Mouse (Mus musculus): ENCODE results near the gene Ets1.

Gene Ets1

GRCm38 (mm10) chr9:32730001-32730655 lies 94.1 kb downstream of the Ets1 start:
- no peak for DNase-seq (ENCODE audit: low spot score in 2 of 2)

- DNase-seq (ENCODE audit: low spot score in 2 of 2) = no peak
Observed at GRCm38 (mm10) chr9:32730656-32731590, 94.9 kb downstream of the Ets1 start.

GRCm38 (mm10) chr9:32731787-32732186 lies 95.8 kb downstream of the Ets1 start:
- no peak for DNase-seq (ENCODE audit: low spot score in 2 of 2)

GRCm38 (mm10) chr9:32735071-32735470 lies 99.0 kb downstream of the Ets1 start:
- peak; percentile 76 to 77 for DNase-seq (ENCODE audit: low spot score in 2 of 2)

- DNase-seq (ENCODE audit: low spot score in 2 of 2) = no peak
Observed at GRCm38 (mm10) chr9:32736051-32736450, 100.0 kb downstream of the Ets1 start.

GRCm38 (mm10) chr9:32739988-32740387 lies 104.0 kb downstream of the Ets1 start:
- peak; percentile 70 to 76 for DNase-seq (ENCODE audit: low spot score in 2 of 2)

GRCm38 (mm10) chr9:32740751-32741387 lies 104.8 kb downstream of the Ets1 start:
- no peak for DNase-seq (ENCODE audit: low spot score in 2 of 2)

- DNase-seq (ENCODE audit: low spot score in 2 of 2) = no peak
Observed at GRCm38 (mm10) chr9:32741681-32742080, 105.7 kb downstream of the Ets1 start.

- no peak for DNase-seq (ENCODE audit: low spot score in 2 of 2)
Observed at GRCm38 (mm10) chr9:32743157-32743556, 107.1 kb downstream of the Ets1 start.

- no peak for DNase-seq (ENCODE audit: low spot score in 2 of 2)
Observed at GRCm38 (mm10) chr9:32743642-32744161, 107.7 kb downstream of the Ets1 start.

- DNase-seq (ENCODE audit: low spot score in 2 of 2) = no peak
Observed at GRCm38 (mm10) chr9:32744288-32744687, 108.3 kb downstream of the Ets1 start.

- no peak for DNase-seq (ENCODE audit: low spot score in 2 of 2)
Observed at GRCm38 (mm10) chr9:32745079-32745763, 109.2 kb downstream of the Ets1 start.

GRCm38 (mm10) chr9:32745998-32746397 lies 110.0 kb downstream of the Ets1 start:
- DNase-seq (ENCODE audit: low spot score in 2 of 2) = peak; percentile 57 to 58

GRCm38 (mm10) chr9:32746615-32747014 lies 110.6 kb downstream of the Ets1 start:
- DNase-seq (ENCODE audit: low spot score in 2 of 2) = no peak

- DNase-seq (ENCODE audit: low spot score in 2 of 2) = peak; percentile 88 to 91
Observed at GRCm38 (mm10) chr9:32747624-32748023, 111.6 kb downstream of the Ets1 start.

GRCm38 (mm10) chr9:32748552-32748951 lies 112.5 kb downstream of the Ets1 start:
- DNase-seq (ENCODE audit: low spot score in 2 of 2) = no peak

GRCm38 (mm10) chr9:32749721-32750480 lies 113.9 kb downstream of the Ets1 start:
- no peak for DNase-seq (ENCODE audit: low spot score in 2 of 2)

- DNase-seq (ENCODE audit: low spot score in 2 of 2) = no peak
Observed at GRCm38 (mm10) chr9:32752602-32753001, 116.6 kb downstream of the Ets1 start.

- no peak for DNase-seq (ENCODE audit: low spot score in 2 of 2)
Observed at GRCm38 (mm10) chr9:32754311-32754710, 118.3 kb downstream of the Ets1 start.

- no peak for DNase-seq (ENCODE audit: low spot score in 2 of 2)
Observed at GRCm38 (mm10) chr9:32756002-32756401, 120.0 kb downstream of the Ets1 start.

All from spleen, postnatal 36 days (tissue).